Mouse (Mus musculus) liver, adult 2 months (tissue): Measurements from ENCODE around the gene Pcsk2.

ENCODE experiments used
- CTCF ChIP-seq: fragments of 200-500 bp; IDR thresholded peaks from 2 replicates; pipeline ENCODE4 v1.5.1; 2011; ENCODE audit warnings: low read depth, low read length, control low read depth
- POLR2A ChIP-seq: fragments of 200-500 bp; IDR thresholded peaks from 2 replicates; pipeline ENCODE4 v1.6.1; 2011; ENCODE audit warnings: low read length, control low read depth; ENCODE audit not compliant: insufficient read depth; ENCODE audit errors: extremely low read depth

DNA sequence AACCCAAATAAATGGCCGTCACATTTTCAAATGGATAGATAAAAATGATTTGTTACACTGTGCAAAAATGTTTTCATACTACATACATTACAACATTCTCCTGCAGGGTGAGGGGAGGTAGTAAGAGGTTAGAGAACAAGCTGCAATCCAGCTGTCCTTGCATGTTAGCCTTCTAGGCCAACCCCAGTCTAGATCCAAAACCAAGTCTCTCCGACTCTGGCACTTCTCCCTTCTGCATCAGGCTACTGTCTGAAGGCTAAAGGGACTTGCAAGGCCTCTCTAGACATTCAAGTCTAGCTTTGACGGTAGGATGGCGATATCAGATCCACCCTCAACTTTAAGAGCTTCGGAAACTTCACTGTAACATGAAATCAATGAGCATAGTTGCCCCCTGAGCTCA, 196.5 kb downstream of the Pcsk2 start:
- TF ChIP-seq CTCF, result no peak
- no peak for TF ChIP-seq POLR2A
